Mouse (Mus musculus): Measurements from ENCODE around the gene Wnt7a.

DNA sequence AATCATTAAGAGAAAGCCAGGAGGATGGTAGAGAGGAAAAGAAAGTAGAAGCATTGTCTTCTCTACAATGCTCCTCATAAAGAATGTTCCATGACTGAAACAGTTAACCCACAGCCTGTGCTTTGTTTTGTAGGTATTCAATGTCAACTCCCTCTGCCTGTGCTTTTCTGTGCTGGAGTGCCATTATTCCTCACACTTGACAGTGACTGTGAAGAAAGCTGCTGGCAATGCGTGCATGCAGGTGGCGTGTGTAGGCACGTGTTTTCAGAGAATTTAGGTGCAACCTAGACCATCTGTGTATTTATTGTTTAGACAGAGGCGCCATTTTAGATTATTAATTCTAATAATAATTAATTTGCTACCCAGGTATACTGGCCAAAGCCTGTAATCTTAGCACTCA lies 13.0 kb upstream of the Wnt7a start:
- TF ChIP-seq POLR2AphosphoS2 (IDR thresholded peaks at IDR 0.05; ENCODE audit: low read length) (no peak), KAT2A (conservative IDR thresholded peaks at IDR 0.05; ENCODE audit: low read depth, low read length) (no peak), RAD21 (IDR thresholded peaks at IDR 0.05; ENCODE audit: low read depth, low read length) (no peak), CTCF (IDR thresholded peaks at IDR 0.05 in 2 of 3, conservative IDR thresholded peaks at IDR 0.05 in 1 of 3; ENCODE audit: control insufficient read depth in 1 of 3, insufficient read depth in 1 of 3, low read depth in 2 of 3, low read length in 3 of 3, poor library complexity in 1 of 3, severe bottlenecking in 1 of 3) (no peak)

Measured in MEL (cell line).